Mouse (Mus musculus): ENCODE data around the gene Cyp2c65. TPM values are rescaled to one million over a fixed set of nuclear protein-coding genes. Genes with fewer than 3 reads are reported as not detected.

The Cyp2c65 gene
- 0.06 and 0.13 TPM in 2 replicates for polyA plus RNA-seq (2012; rRNA removed)

DNA sequence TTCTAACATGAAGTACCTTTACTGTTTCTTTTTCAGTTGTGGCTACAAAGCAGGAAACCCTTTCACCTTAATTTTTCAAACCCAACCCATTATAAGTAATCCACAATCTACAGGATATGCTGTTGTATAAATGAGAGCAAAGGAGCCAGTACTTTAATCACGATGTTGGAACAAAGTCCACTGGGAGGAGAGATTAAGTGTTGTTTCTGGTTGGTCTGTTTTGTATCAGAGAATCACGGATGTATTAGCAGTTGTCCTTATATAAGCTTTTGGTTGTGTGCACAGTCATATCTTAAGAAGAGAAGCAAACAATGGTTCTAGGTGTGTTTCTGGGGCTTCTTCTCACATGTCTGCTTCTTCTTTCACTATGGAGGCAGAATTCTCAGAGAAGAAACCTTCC lies at the start of gene Cyp2c65:
Cyp2c65 (plus strand) TSS at position 297 of the 400 bp plus-strand sequence.

DNA sequence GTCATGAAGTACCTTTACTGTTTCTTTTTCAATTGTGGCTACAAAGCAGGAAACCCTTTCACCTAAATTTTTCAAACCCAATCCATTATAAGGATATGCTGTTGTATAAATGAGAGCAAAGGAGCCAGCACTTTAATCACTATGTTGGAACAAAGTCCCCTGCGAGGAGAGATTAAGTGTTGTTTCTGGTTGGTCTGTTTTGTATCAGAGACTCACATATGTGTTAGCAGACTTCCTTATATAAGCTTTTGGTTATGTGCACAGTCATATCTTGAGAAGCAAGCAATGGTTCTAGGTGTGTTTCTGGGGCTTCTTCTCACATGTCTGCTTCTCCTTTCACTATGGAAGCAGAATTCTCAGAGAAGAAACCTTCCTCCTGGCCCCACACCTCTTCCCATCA lies 52.8 kb downstream of the Cyp2c65 start, which contains the start of gene Cyp2c66:
Cyp2c66 (plus strand) TSS at position 255 of the 400 bp plus-strand sequence.

Other genes with a start within 250 kb of the Cyp2c65 start
- gene Noc3l, start 241.8 kb upstream of the Cyp2c65 start, polyA plus RNA-seq (2012; rRNA removed): 14.1 and 15.2 TPM in 2 replicates
- gene Tbc1d12, start 224.4 kb upstream of the Cyp2c65 start, polyA plus RNA-seq (2012; rRNA removed): 9.3 and 10.5 TPM in 2 replicates
- 15.9 and 18.9 TPM in 2 replicates for gene Hells, start 130.1 kb upstream of the Cyp2c65 start, polyA plus RNA-seq (2012; rRNA removed)
- gene Cyp2c55, start 54.0 kb upstream of the Cyp2c65 start, polyA plus RNA-seq (2012; rRNA removed): 0.14 and 0.18 TPM in 2 replicates
- not detected in 2 replicates for gene Cyp2c66, start 52.9 kb downstream of the Cyp2c65 start, polyA plus RNA-seq (2012; rRNA removed)
- gene Cyp2c29, start 208.4 kb downstream of the Cyp2c65 start, polyA plus RNA-seq (2012; rRNA removed): not detected in 2 replicates